Mouse (Mus musculus): ENCODE results near the gene Cdh23. TPM values are rescaled to one million over a fixed set of nuclear protein-coding genes. Genes with fewer than 3 reads are reported as not detected.

Cdh23 gene
- total and polyA plus RNA-seq, 3 experiments: 4.7 to 7.7 (median 7.0) TPM

DNA sequence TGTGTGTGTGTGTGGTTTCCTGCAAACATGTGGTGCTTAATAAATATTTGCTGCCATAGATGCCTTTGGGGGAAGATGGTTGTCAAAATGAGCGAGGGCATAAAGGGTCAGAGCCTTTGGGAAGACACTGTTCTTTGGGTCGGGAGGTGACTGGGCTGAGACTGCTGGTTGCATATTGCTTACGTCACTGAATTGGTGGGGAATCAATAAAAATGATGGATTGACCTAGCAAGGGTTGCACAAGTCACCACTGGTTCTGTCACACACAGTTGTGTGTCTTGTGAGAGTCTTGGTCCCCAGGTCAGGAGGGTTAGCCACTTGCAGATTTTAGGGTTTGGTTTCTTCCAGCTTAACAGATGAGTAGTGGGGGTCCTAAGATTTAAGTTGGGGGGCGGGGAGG lies 19.0 kb downstream of the Cdh23 start:
- Histone ChIP-seq H3K27me3 (ENCODE audit: control insufficient read depth, insufficient read depth, low read length) (no peaks in the 10 kb centered on the region), H3K27ac (no peak overlapping the region), H3K79me2 (replicated peaks; ENCODE audit: control insufficient read depth, insufficient read depth, low read length) (0 out of 2 replicates have a peak, but pooled peaks cover 2% of the 10 kb centered on the region), H3K9ac (ENCODE audit: low read depth, low read length) (no peak overlapping the region), H3K4me3 (no peak overlapping the region), H3K36me3 (ENCODE audit: control insufficient read depth, insufficient read depth, low read length) (no peaks in the 10 kb centered on the region), H3K4me1 (ENCODE audit: control insufficient read depth, insufficient read depth, low read length) (no peaks in the 10 kb centered on the region)
- TF ChIP-seq POLR2A (IDR thresholded peaks at IDR 0.05; ENCODE audit: insufficient read depth, low read depth, low read length): no peak
- no peak for TF ChIP-seq CTCF (IDR thresholded peaks at IDR 0.05)
- TF ChIP-seq EP300 (IDR thresholded peaks at IDR 0.05; ENCODE audit: insufficient read depth, low read depth, low read length): no peak
- intact Hi-C loops (cut with DNase I): no loop called here
- WGBS: 86% methylated on average over 4 of the region's 4 CpGs
- no peak for DNase-seq

DNA sequence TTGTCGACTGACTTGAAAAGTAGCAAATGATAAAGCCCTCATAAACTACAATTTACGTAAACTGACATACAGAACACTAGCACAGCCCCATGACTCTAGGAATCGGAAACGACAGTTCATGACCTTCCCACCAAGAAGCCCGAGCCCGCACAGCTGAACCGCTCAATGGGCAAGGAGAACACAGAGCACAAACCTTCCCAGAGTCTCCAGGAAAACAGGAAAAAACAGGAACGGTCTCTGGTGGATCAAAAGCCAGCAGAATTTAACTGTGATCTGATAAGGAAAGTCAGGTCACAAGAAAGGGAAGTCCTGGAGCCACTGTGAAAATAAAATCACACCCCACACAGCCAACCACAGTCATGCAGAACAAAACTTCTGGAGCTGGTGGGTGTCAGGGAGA lies 26.1 kb downstream of the Cdh23 start:
- Histone ChIP-seq H3K4me3 (no peak overlapping the region), H3K79me2 (replicated peaks; ENCODE audit: control insufficient read depth, insufficient read depth, low read length) (no peaks in the 10 kb centered on the region), H3K27me3 (ENCODE audit: control insufficient read depth, insufficient read depth, low read length) (no peaks in the 10 kb centered on the region), H3K4me1 (ENCODE audit: control insufficient read depth, insufficient read depth, low read length) (peaks cover 8% of the 10 kb centered on the region), H3K36me3 (ENCODE audit: control insufficient read depth, insufficient read depth, low read length) (no peaks in the 10 kb centered on the region), H3K27ac (peak overlapping the region; percentile 62), H3K9ac (ENCODE audit: low read depth, low read length) (no peak overlapping the region)
- TF ChIP-seq POLR2A (IDR thresholded peaks at IDR 0.05; ENCODE audit: insufficient read depth, low read depth, low read length): no peak
- TF ChIP-seq EP300 (IDR thresholded peaks at IDR 0.05; ENCODE audit: insufficient read depth, low read depth, low read length): 0 out of 2 replicates have a peak, but pooled peaks have one; percentile 40
- intact Hi-C loops (cut with DNase I): loop anchor here (1.0 to 5.0 kb wide), 2 partner anchors 11 to 93 kb away; no protein-coding TSS in a partner anchor
- 48% methylated on average over 8 of the region's 8 CpGs for WGBS
- peak in 1 of 2 experiments; percentile 21 for DNase-seq

DNA sequence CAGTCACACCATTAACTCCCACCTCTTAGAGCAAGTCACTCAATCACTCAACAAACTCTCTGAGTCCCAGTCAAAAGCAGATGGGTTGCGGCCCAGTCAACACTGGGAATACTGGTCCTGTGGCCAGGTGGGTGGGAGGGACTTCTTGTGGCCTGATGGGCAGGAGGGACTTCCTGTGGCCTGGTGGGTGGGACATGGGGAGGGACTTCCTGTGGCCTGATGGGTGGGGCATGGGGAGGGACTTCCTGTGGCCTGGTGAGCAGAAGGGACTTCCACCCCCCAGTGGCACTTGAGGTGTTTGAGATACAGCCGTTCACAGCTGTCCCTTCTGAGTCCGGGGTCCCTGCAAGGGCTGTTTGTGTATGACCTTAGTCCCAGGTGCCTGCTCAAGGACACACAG lies 27.7 kb downstream of the Cdh23 start:
- no peak overlapping the region for H3K4me3 ChIP-seq

DNA sequence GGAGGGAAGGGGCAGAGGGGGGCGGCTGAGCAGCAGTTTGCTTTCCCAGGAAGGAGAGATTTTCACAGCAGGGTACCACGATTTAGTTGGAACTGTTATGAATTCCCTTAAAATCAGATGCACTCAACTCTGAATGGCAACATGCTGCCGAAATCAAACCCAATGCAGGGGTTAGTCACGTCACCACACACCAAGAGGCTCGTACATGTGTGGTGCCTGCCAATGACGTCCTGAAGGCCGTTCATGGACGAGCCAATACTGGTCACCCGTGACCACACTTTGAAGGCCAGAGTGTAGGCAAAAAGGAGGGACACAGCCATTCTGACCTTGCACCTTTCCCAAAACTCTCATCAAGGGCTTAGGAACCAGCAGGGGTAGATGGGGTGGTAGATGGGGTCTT lies 35.3 kb downstream of the Cdh23 start:
- Histone ChIP-seq H3K4me1 (ENCODE audit: control insufficient read depth, insufficient read depth, low read length) (peaks cover 4% of the 10 kb centered on the region), H3K4me3 (no peak overlapping the region), H3K79me2 (replicated peaks; ENCODE audit: control insufficient read depth, insufficient read depth, low read length) (no peaks in the 10 kb centered on the region), H3K36me3 (ENCODE audit: control insufficient read depth, insufficient read depth, low read length) (no peaks in the 10 kb centered on the region), H3K27ac (no peak overlapping the region; the same call in 1 of the 2 replicates), H3K27me3 (ENCODE audit: control insufficient read depth, insufficient read depth, low read length) (no peaks in the 10 kb centered on the region), H3K9ac (ENCODE audit: low read depth, low read length) (no peak overlapping the region)
- DNase-seq: no peak
- intact Hi-C loops (cut with DNase I): no loop called here
- no peak for TF ChIP-seq CTCF (IDR thresholded peaks at IDR 0.05)
- no peak for TF ChIP-seq EP300 (IDR thresholded peaks at IDR 0.05; ENCODE audit: insufficient read depth, low read depth, low read length)
- TF ChIP-seq POLR2A (IDR thresholded peaks at IDR 0.05; ENCODE audit: insufficient read depth, low read depth, low read length): no peak
- 78% methylated on average over 9 of the region's 9 CpGs for WGBS

More for the DNA sequence above, 27.7 kb downstream of the Cdh23 start:
- WGBS: 80% methylated on average over 3 of the region's 3 CpGs
- no peaks in the 10 kb centered on the region for H3K79me2 ChIP-seq (replicated peaks; ENCODE audit: control insufficient read depth, insufficient read depth, low read length)
- DNase-seq: no peak
- no peak overlapping the region for H3K9ac ChIP-seq (ENCODE audit: low read depth, low read length)
- H3K4me1 ChIP-seq (ENCODE audit: control insufficient read depth, insufficient read depth, low read length): peaks cover 8% of the 10 kb centered on the region
- H3K27ac ChIP-seq: no peak overlapping the region
- H3K27me3 ChIP-seq (ENCODE audit: control insufficient read depth, insufficient read depth, low read length): no peaks in the 10 kb centered on the region
- TF ChIP-seq POLR2A (IDR thresholded peaks at IDR 0.05; ENCODE audit: insufficient read depth, low read depth, low read length): no peak
- TF ChIP-seq EP300 (IDR thresholded peaks at IDR 0.05; ENCODE audit: insufficient read depth, low read depth, low read length): no peak
- TF ChIP-seq CTCF (IDR thresholded peaks at IDR 0.05): no peak
- no peaks in the 10 kb centered on the region for H3K36me3 ChIP-seq (ENCODE audit: control insufficient read depth, insufficient read depth, low read length)
- intact Hi-C loops (cut with DNase I): no loop called here

DNA sequence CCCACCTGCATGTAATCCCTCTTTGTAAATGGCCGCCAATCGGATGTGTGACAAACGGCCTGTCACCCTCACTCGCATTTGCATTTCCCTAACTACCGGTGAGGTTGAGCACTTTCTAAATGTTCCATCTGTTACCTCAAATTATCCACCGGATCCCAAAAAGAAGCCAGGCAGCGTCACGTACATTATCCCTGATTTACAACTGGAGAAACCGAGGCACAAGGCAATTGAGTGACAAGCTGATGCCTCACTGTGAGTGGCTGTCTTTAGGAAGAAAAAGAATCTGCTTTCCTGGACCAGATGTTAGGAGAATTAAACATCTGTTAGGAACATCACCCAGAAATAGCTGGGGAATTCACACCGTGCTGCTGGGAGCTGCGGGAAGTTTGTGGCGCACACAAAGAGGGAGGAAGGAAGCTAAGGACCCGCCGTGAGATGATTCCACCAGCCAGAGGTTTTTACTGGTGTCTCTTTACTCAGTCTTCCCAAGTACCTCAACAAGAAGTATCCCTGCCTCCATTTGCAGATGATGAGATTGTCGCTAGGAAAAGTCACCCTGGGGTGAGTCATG lies 36.8 kb downstream of the Cdh23 start:
- 28% methylated on average over 15 of the region's 15 CpGs for WGBS

DNA sequence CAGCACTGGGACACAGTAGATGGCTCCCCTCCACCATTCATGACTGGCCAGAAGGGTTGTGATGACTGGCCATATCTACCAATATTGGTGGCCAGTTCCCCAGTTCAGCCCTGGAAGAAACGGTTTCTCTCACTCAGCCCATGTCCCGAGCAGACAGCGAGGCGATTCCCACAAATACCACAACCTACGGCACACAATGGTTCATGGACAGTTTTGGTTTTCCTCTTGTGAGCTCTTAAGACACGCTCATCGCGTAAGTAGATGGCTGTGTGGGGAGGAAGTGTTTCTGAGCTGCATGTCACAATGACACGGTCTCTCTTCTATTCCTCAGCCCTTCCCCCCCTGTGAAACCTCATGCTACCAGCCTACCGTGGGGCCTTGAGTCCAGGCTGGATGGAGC lies 38.1 kb downstream of the Cdh23 start:
- intact Hi-C loops (cut with DNase I): loop anchor here (2.0 kb wide), 1 partner anchor 17 kb away; no protein-coding TSS in a partner anchor
- Histone ChIP-seq H3K27ac (no peak overlapping the region), H3K4me1 (ENCODE audit: control insufficient read depth, insufficient read depth, low read length) (peaks cover 4% of the 10 kb centered on the region), H3K9ac (ENCODE audit: low read depth, low read length) (no peak overlapping the region), H3K79me2 (replicated peaks; ENCODE audit: control insufficient read depth, insufficient read depth, low read length) (no peaks in the 10 kb centered on the region), H3K27me3 (ENCODE audit: control insufficient read depth, insufficient read depth, low read length) (no peaks in the 10 kb centered on the region), H3K4me3 (no peak overlapping the region), H3K36me3 (ENCODE audit: control insufficient read depth, insufficient read depth, low read length) (no peaks in the 10 kb centered on the region)
- WGBS: 71% methylated on average over 10 of the region's 10 CpGs
- DNase-seq: no peak
- TF ChIP-seq EP300 (IDR thresholded peaks at IDR 0.05; ENCODE audit: insufficient read depth, low read depth, low read length) (no peak), CTCF (IDR thresholded peaks at IDR 0.05) (no peak), POLR2A (IDR thresholded peaks at IDR 0.05; ENCODE audit: insufficient read depth, low read depth, low read length) (no peak)

More for the DNA sequence above, 36.8 kb downstream of the Cdh23 start:
- Histone ChIP-seq H3K27ac (peak overlapping the region; percentile 64), H3K79me2 (replicated peaks; ENCODE audit: control insufficient read depth, insufficient read depth, low read length) (no peaks in the 10 kb centered on the region), H3K9ac (ENCODE audit: low read depth, low read length) (no peak overlapping the region), H3K4me1 (ENCODE audit: control insufficient read depth, insufficient read depth, low read length) (peaks cover 4% of the 10 kb centered on the region), H3K36me3 (ENCODE audit: control insufficient read depth, insufficient read depth, low read length) (no peaks in the 10 kb centered on the region), H3K4me3 (peak overlapping the region; percentile 1; the same call in 1 of the 2 replicates), H3K27me3 (ENCODE audit: control insufficient read depth, insufficient read depth, low read length) (no peaks in the 10 kb centered on the region)
- TF ChIP-seq EP300 (IDR thresholded peaks at IDR 0.05; ENCODE audit: insufficient read depth, low read depth, low read length) (peak; percentile 93; the same call in 1 of the 2 replicates), POLR2A (IDR thresholded peaks at IDR 0.05; ENCODE audit: insufficient read depth, low read depth, low read length) (no peak)
- DNase-seq: peak in 1 of 2 experiments; percentile 46
- intact Hi-C loops (cut with DNase I): loop anchor here (1.0 to 2.0 kb wide), 2 partner anchors 11 to 15 kb away; no protein-coding TSS in a partner anchor

All from heart, adult 2 months (tissue).